Mouse (Mus musculus) adrenal gland, postnatal 4 days (tissue): ENCODE measurements around the gene Cox6b2. TPM values are rescaled to one million over a fixed set of nuclear protein-coding genes. Genes with fewer than 3 reads are reported as not detected.

Experiments
- DNase-seq, 2 experiments: peaks; one replicate each; pipeline ENCODE4 v3.0.0; 2021 to 2022; ENCODE audit warnings: low spot score in 2 of 2, mixed read lengths in 2 of 2
- total RNA-seq, 2 experiments: library from RNA; stranded (reverse); gene quantifications; 2 replicates each; pipeline ENCODE4 v1.2.3; 2021

The Cox6b2 gene
- total RNA-seq, 2 experiments from 2014 or later: 36.6 to 40.4 TPM

- no peak for DNase-seq
Measured at GRCm38 (mm10) chr7:4723508-4723907, 29.4 kb downstream of the Cox6b2 start.

DNA sequence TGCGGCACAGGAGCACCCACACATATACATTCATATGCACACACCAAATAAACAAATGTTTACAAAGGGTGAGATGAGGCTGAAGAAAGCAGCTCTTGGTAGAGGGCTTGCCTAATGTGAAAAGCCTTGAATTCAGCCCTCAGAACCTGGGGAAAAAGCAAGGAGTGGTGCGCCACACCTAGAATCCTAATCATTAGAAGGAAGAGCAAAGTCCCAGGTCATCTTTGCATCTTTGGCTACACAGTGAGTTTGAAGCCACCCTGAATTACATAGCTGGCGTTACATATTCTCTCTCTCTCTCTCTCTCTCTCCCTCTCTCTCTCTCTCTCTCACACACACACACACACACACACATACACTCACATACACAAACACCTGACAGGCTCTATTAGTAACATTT, 33.6 kb downstream of the Cox6b2 start:
- no peak for DNase-seq

DNA sequence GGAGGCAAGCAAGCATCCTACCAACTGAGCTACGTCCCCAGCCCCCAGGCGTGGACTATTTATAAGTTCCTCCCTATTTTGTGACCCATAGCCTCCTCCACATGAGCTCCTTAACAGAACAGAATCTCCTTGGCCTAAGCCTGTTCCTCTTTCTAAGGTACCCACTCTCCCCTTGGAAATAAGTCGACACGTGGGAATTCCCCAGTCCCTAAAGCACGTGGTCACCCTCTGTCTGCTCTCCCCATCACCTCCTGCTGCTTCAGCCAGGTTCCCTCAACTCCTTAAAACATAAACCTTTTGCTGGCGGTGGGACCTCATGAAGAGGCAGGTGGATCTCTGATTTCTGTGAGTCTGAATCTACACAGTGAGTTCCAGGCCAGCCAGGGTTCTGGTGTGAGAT, 35.9 kb downstream of the Cox6b2 start:
- DNase-seq: no peak

GRCm38 (mm10) chr7:4712594-4712993, 40.3 kb downstream of the Cox6b2 start:
- DNase-seq: no peak

DNA sequence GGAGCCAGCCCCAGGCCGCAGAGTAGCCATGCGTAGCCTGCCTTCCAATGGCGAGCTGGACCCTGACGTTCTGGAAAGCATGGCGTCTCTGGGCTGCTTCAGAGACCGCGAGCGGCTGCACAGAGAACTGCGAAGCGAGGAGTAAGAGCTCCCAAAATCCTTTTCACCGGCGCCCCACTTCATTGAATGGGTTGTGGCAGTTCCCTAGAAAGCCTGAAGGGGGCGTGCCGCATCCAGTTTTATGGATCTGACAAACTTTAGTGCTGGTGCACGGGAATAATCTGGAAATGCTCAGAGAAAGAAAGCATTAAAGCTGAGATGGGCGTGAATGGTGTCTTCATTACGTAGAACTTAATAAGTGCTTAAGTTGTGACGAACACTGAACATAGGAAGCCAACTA, 47.8 kb downstream of the Cox6b2 start:
- peak in 1 of 2 experiments; percentile 22 for DNase-seq

GRCm38 (mm10) chr7:4703195-4703594, 49.7 kb downstream of the Cox6b2 start:
- no peak for DNase-seq

- no peak for DNase-seq
Measured at GRCm38 (mm10) chr7:4702334-4702733, 50.6 kb downstream of the Cox6b2 start.

Other genes starting within 250 kb of the Cox6b2 start
- 10 to 100 TPM in 1 of 2 experiments, 1 to 10 TPM in 1; 8.1 to 21.0 TPM for gene Tnnt1, start 236.7 kb downstream of the Cox6b2 start, total RNA-seq
- 1 to 10 TPM; 1.0 to 1.7 TPM for gene Tnni3, start 228.9 kb downstream of the Cox6b2 start, total RNA-seq
- 1 to 10 TPM in 1 of 2 experiments, under 1 TPM in 1; 0.95 to 1.1 TPM for gene Dnaaf3, start 220.6 kb downstream of the Cox6b2 start, total RNA-seq
- gene Syt5, start 205.6 kb downstream of the Cox6b2 start, total RNA-seq: 10 to 100 TPM; 16.8 to 18.2 TPM
- under 1 TPM in 1 of 2 experiments, not detected in 1; 0.23 TPM for gene Ptprh, start 149.1 kb downstream of the Cox6b2 start, total RNA-seq
- 10 to 100 TPM; 12.8 to 16.6 TPM for gene Tmem86b, start 121.7 kb downstream of the Cox6b2 start, total RNA-seq
- gene Ppp6r1, start 94.1 kb downstream of the Cox6b2 start, total RNA-seq: 100 to 1,000 TPM in 1 of 2 experiments, 10 to 100 TPM in 1; 98.4 to 103 TPM
- gene Hspbp1, start 68.0 kb downstream of the Cox6b2 start, total RNA-seq: 10 to 100 TPM; 41.3 to 43.6 TPM
- gene Brsk1, start 62.5 kb downstream of the Cox6b2 start, total RNA-seq: 10 to 100 TPM; 14.4 to 17.0 TPM
- gene Tmem150b, start 27.8 kb downstream of the Cox6b2 start, total RNA-seq: under 1 TPM; 0.11 to 0.25 TPM
- gene Kmt5c, start 13.0 kb downstream of the Cox6b2 start, total RNA-seq: 10 to 100 TPM; 89.8 to 94.8 TPM
- not detected for gene Fam71e2, start 18.2 kb upstream of the Cox6b2 start, total RNA-seq
- under 1 TPM; 0.14 to 0.31 TPM for gene Il11, start 29.8 kb upstream of the Cox6b2 start, total RNA-seq
- not detected for gene Tmem190, start 29.8 kb upstream of the Cox6b2 start, total RNA-seq
- 1 to 10 TPM; 7.1 to 9.0 TPM for gene Tmem238, start 36.6 kb upstream of the Cox6b2 start, total RNA-seq
- 1,000 to 10,000 TPM; 1,263 to 1,302 TPM for gene Rpl28, start 39.8 kb upstream of the Cox6b2 start, total RNA-seq
- 100 to 1,000 TPM; 140 to 156 TPM for gene Ube2s, start 59.5 kb upstream of the Cox6b2 start, total RNA-seq
- gene Shisa7, start 91.6 kb upstream of the Cox6b2 start, total RNA-seq: 1 to 10 TPM; 4.4 to 6.1 TPM
- gene Isoc2b, start 117.2 kb upstream of the Cox6b2 start, total RNA-seq: 10 to 100 TPM; 11.6 to 16.4 TPM
- 10 to 100 TPM; 22.6 to 22.8 TPM for gene Isoc2a, start 124.1 kb upstream of the Cox6b2 start, total RNA-seq
- gene Gm36210, start 153.4 kb upstream of the Cox6b2 start, total RNA-seq: under 1 TPM in 1 of 2 experiments, not detected in 1; 0.39 TPM
- gene Zfp628, start 162.1 kb upstream of the Cox6b2 start, total RNA-seq: 10 to 100 TPM; 24.4 to 26.9 TPM
- gene Nat14, start 168.9 kb upstream of the Cox6b2 start, total RNA-seq: 10 to 100 TPM in 1 of 2 experiments, 1 to 10 TPM in 1; 9.9 to 10.1 TPM
- gene Ssc5d, start 172.7 kb upstream of the Cox6b2 start, total RNA-seq: 10 to 100 TPM; 11.8 to 12.1 TPM
- gene Sbk2, start 211.3 kb upstream of the Cox6b2 start, total RNA-seq: under 1 TPM; 0.50 to 0.90 TPM
- under 1 TPM; 0.20 to 0.28 TPM for gene Sbk3, start 218.1 kb upstream of the Cox6b2 start, total RNA-seq
- 10 to 100 TPM; 34.1 to 35.2 TPM for gene Zfp579, start 243.1 kb upstream of the Cox6b2 start, total RNA-seq